22 mouse cellular contexts compared by ENCODE assay signal in the genomic region with DNA sequence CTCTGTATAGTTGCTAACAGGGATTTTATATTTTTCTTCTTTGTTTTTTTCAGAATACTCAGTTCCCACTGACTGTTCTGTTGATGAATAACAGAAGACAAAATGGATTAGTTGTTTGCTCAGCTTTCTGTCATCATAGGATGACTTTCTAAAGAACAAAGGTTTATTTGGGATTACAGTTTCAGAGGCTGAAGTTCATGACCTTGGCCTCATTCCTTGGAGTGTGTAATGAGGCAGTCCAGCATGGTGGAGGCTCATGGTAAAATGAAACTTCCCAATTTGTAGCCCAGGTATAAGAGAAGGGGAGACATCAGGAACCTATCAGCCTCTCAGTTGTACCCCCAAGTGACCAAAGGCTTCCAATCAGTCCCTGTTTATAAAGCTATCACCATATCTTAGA. TPM values are rescaled to one million over a fixed set of nuclear protein-coding genes. Genes with fewer than 3 reads are reported as not detected.
"Had no signal": no experiment of that assay in that cellular context is flagged by ENCODE, and none has a peak within 500 bp of the region (broad histone marks: within the 10 kb centered on the region; RNA-seq: fewer than 3 reads in every experiment).

No protein-coding gene starts in this region.

- H3K27ac ChIP-seq: hindbrain, embryonic 14.5 days; hindbrain, postnatal 0 days; kidney, postnatal 0 days; left cerebral cortex, adult 2 months; neural tube, embryonic 12.5 days; neural tube, embryonic 15.5 days; stomach, embryonic 15.5 days had no signal

- ATAC-seq: hindbrain, postnatal 0 days; inflammation-experienced regulatory T-cells, adult 6 months; intestine, embryonic 16.5 days had no signal

- H3K9ac ChIP-seq: hindbrain, embryonic 14.5 days; neural tube, embryonic 12.5 days; neural tube, embryonic 15.5 days; stomach, embryonic 15.5 days had no signal

- H3K9me3 ChIP-seq: neural tube, embryonic 12.5 days; neural tube, embryonic 15.5 days; stomach, embryonic 15.5 days had no signal

- H3K4me1 ChIP-seq: neural tube, embryonic 12.5 days; neural tube, embryonic 15.5 days; stomach, embryonic 15.5 days had no signal

- DNase-seq: layer of hippocampus, postnatal 36 days; lung, adult 2 months; lung, postnatal 14 days; lung, postnatal 4 days; midbrain, embryonic 14.5 days; right cerebral cortex, adult 18-20 months; right cerebral cortex, postnatal 14 days; right cerebral cortex, postnatal 4 days; thymus, postnatal 25 days had no signal

- H3K4me3 ChIP-seq: left cerebral cortex, adult 2 months; neural tube, embryonic 12.5 days; neural tube, embryonic 15.5 days; stomach, embryonic 15.5 days had no signal

- H3K4me2 ChIP-seq: hindbrain, embryonic 14.5 days; midbrain, embryonic 11.5 days; neural tube, embryonic 12.5 days; neural tube, embryonic 15.5 days; stomach, embryonic 15.5 days had no signal

- H3K36me3 ChIP-seq: neural tube, embryonic 12.5 days; neural tube, embryonic 15.5 days; stomach, embryonic 15.5 days had no signal

- H3K27me3 ChIP-seq: neural tube, embryonic 12.5 days; neural tube, embryonic 15.5 days; stomach, embryonic 15.5 days had no signal

RNA-seq across cellular contexts. Expression of a gene that starts 20.7 kb away (rescaled TPM):
- total RNA-seq: hindbrain, postnatal 0 days; layer of hippocampus, adult 8-10 months; layer of hippocampus, postnatal 10 days; layer of hippocampus, postnatal 36 days; left cerebral cortex, adult 2 months; left cerebral cortex, postnatal 10 days had no signal
- polyA plus RNA-seq: hindbrain, embryonic 14.5 days; inflammation-experienced regulatory T-cells, adult 6 months; midbrain, embryonic 11.5 days; midbrain, embryonic 14.5 days; neural tube, embryonic 12.5 days; neural tube, embryonic 15.5 days had no signal

RNA-seq across cellular contexts. Expression of a gene that starts 34.4 kb away (rescaled TPM):
- polyA plus RNA-seq: inflammation-experienced regulatory T-cells, adult 6 months had no signal
